Mouse (Mus musculus) heart, postnatal 25 days (tissue): ENCODE measurements around the gene Nes. TPM values are rescaled to one million over a fixed set of nuclear protein-coding genes. Genes with fewer than 3 reads are reported as not detected.

ENCODE experiments used
- DNase-seq: peaks from one replicate; pipeline ENCODE4 v3.0.0; 2022; ENCODE audit warnings: low spot score
- intact Hi-C: fragments of 180-260 bp; cut with DNase I; formaldehyde crosslinking; loops from one replicate; pipeline ENCODE4 v1.15.1; 2025
- total RNA-seq, 2 experiments: library from RNA; stranded (reverse); gene quantifications; 2 replicates each; pipeline ENCODE4 v1.2.3; 2021

Gene Nes
- total RNA-seq, 2 experiments from 2014 or later: 20.9 to 25.1 TPM

DNA sequence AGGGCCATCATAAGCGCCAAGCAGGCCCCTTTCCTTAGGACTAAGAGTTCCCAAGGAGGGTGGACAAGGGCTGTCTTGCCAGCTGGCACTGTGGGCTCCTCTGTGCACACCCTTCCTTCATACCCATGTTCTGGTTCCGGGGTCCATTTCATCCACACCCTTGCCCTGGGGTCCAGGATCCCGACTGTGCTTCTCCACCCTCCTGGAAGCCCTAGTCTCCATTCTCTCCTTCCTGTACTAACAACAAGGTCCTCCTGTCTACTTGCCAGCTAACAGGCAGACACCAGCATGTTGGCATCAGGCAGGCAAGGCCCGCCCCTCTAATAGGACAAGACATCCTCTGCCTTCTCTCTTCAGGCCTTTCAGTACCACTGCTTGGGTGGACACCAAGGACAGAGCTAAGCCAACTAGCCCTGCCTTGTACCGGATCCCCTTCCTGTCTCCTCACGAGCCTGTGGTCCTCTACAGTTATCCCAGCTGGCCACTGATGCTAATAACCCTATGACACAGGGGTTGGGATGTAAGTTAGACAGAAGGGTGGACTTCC is 10.4 kb downstream of the Nes start:
- intact Hi-C loops: loop anchor here (10.0 kb wide), 1 partner anchor 216 kb away; no protein-coding TSS in a partner anchor

DNA sequence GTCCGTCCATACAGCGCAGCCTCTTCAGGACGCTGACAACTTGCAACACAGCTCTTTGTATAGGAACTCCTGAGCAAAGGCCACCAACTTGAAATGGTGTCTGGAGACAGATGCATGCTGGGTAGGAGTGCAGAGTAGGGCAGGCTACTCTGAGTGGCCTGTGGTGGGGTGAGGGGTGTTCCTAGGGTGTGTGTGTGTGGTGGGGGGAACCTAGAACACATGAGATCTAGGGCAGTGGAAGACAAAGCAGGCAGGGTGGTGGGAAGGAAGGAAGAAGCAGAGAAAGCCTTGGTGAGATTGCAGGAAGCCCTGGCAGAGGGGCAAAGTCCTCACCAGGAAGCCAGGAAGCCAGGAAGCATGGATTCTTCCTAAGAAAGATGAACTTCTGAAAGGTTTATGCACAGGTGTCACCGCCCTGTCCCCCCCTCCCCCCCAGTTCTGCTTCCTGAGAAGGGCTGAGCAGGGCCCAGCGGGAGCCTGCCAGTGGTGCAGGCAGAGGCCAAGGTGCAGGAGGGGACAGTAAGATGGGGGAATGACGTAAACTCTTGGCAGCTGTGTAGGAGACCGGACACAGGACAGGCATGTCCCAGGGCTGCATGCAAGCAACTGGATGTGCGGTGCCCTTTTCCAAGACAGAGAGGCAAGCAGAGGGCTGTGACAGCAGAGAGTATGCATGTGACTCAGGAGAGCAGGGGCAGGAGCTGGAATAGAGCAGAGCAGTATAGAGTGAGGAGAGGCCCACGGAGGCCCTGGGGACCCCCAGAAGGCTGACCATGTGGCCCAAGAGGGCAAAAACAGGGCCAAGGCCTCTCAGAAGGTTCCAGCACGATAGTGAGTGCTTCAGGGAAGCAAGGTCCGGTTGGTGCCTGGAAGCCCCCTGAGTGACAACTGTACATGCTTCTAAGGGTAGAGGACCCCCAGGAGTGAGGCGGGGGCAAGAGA is 11.3 kb downstream of the Nes start:
- DNase-seq: peak; percentile 69
- intact Hi-C loops: loop anchor here (10.0 kb wide), 1 partner anchor 217 kb away; no protein-coding TSS in a partner anchor

More for the DNA sequence above, 10.4 kb downstream of the Nes start:
- no peak for DNase-seq

DNA sequence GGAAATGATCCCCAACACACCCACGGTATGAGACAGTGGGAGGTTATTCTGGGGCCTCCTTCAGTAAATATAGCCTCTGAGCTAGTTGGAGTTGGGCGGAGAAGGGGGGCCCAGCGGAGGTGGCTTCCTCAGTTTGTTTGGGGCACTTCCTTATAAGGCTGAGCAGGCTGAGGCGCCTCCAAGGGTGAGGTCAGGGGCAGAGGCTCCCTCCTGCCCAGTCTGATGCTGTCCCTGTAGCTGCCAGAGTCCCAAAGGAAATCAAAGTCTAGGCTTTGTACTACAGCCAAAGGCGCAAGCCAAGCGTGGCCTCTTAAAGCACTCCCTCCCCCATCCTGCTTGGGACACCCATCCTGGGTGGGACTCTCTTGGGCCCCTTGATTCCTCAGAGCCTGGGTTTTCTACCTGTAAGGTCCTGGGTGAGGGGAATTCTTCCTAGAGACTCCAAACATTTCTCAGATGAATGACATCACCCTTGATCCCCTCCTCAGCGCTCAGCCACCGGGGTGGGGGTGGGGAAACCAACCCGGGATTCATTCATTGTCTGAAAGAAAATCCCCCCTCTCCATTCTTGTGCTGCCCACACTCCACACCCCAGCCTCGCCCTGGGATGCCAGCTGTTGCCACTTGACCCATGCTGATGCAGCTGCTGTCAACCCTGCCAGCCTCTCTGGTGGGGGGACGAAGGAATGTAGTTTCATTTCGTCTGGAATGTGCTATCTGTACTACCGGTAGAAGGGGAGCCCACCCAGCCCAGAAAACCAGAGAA is 12.1 kb downstream of the Nes start:
- peak; percentile 74 for DNase-seq
- intact Hi-C loops: loop anchor here (10.0 kb wide), 1 partner anchor 218 kb away; no protein-coding TSS in a partner anchor

DNA sequence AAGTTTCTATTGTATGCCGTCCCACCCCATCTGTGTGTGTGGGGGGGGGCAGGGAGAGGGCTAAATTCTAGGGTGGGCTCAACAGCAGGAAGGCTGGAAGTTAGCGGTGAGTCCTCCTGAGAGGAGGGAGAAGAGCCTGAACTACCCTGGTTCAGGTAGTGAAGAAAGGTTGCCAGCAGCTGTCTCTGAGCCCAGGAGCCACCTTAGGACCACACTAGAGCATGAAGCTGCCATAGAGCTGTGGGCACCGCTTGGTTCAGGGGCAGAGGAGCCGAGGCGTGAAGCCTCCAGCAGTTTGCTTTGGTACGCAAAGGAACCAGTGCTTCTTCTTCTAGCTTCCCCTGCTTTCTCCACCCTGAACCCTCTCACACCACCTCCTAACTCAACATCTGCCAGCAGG is 12.7 kb downstream of the Nes start:
- intact Hi-C loops: loop anchor here (10.0 kb wide), 1 partner anchor 219 kb away; no protein-coding TSS in a partner anchor
- no peak for DNase-seq

DNA sequence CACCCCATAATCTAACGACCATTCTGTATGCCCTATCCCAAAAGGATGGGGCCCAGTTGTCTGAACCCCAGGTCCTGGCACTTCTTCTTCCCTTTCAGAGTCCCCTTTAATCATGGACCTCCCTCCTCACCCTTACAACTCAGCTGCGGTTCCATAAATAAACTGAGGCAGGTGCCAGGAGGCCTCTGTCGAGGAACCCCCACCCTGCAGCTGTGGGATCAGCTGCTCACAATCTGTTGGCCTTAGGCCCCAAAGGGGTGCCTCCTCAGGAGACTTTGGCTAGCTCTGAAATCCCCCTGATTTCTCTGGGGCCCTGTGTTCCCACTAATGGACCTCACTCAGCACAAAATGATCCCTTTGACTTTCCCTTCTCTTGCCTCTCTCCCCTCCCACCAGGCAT is 13.2 kb downstream of the Nes start:
- no peak for DNase-seq
- intact Hi-C loops: loop anchor here (10.0 kb wide), 1 partner anchor 219 kb away; no protein-coding TSS in a partner anchor

DNA sequence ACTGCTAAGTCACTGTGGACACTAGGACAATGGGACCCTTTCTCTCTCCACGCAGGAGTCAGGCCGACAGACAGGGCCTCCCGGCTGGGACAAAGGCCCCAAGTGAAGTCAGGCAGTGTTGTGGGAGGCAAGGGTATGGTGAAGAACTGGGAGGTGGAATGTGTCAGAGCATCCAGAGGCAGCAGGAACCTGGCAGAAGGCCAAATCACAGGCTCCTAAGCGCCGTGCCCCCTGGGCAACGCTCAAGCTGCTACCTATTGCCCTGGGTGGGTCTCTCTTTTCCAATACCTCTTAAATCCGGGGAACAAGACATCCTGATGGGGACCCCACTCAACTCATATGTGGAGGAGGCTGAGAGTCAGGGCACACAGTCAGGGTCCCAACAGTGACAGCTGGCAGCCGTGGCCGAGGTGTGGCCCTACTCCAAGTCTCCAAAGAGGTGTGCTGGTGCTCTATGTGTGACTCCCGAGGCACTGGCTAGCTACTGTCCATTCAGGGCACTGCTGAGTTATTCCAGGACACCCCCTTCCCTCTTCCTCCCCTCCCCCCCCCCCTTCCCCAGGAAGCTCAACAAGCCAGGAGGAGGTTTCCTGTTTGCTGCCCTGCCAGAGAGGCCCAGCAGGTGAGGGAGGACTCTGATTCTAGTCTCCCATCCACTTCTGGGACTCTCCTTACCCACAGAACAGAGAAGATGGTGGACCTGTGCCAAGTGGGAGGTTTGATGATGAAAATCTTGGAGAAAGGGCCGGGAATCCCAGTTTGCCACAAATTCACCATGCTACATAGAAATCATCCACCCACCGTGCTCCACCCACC is 14.8 kb downstream of the Nes start:
- intact Hi-C loops: loop anchor here (10.0 kb wide), 1 partner anchor 221 kb away; no protein-coding TSS in a partner anchor
- no peak for DNase-seq

DNA sequence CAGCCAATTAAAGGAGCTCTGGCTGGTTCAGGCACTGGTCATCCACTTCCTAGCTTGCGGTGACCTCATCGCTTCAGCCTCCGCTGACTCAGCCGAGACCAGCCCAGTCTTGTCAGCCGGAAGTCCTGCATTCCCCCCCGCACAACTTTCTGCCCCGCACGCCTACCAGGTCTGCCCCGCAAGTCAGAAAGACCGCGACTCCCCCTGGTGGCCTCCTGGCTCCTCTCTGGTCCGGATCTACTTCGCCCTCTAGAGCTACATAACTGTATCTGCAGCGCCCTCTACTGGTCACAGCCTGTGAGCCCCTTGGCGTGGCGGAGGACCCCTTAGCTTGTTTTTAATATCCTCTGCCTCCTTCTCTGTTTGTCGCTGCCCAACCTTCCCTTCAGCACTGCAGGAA is 16.0 kb downstream of the Nes start:
- intact Hi-C loops: loop anchor here (1.0 to 10.0 kb wide), 3 partner anchors 17 to 222 kb away; no protein-coding TSS in a partner anchor

DNA sequence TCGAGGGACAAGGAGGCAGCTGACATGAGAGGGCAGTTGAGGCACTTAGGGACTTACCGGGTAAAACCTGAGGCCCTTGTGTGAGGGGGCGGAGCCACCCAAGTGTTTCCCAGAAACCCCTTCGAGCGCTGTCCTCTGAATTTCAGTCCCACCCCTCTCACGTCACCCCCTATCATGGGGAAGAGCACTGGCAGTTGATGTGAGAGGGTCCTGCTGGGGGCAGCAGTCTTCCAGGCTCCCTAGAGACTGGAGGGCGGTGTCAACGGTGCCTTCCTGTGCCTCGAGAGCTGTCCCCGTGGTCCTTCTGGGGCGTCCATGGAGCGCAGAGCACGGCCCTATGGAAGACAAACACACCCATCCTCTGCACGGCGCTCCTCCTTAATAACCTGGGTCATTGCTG is 16.8 kb downstream of the Nes start:
- intact Hi-C loops: loop anchor here (1.0 to 10.0 kb wide), 3 partner anchors 17 to 223 kb away; no protein-coding TSS in a partner anchor
- DNase-seq: no peak

More for the DNA sequence above, 16.0 kb downstream of the Nes start:
- peak; percentile 86 for DNase-seq

DNA sequence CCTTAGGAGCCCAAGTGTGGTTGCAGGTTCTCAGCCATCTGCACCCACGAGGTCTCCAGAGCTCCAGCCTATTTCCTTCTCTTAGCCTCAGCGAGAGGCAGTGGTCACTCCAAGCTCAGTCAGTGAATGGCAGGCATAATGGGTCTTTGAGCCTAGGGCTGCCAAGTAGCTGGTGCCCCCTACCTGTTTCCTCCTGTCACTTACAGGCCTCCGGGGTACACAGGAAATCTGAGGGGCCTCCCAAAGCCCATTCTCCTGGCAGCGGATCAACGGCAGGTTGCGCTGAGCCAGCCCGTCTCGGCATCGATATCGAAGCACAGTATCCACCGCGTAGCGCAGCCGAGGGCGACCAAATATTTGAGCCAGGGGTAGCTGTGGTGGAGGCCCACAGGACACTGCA is 17.2 kb downstream of the Nes start:
- intact Hi-C loops: loop anchor here (10.0 kb wide), 1 partner anchor 223 kb away; no protein-coding TSS in a partner anchor

DNA sequence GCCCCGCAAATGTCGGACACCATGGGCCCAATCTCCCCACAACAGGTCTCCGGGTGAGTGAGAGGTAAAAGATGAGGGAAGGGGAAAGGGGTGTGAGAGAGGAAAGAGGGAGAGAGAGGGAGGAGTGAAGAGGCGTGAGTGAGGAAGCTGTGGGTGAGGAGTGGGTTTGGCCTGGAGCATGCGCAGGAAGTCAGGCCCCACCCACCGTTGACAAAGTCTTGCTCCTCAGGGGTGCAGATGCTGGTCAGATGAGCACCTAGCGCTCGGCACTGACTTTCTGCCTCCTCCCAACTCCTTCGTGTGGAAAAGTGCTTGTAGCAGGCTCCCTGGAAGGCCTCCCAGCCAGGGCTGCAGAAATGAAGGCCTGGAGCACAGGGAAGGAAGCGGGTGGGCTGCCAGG is 19.1 kb downstream of the Nes start:
- DNase-seq: no peak
- intact Hi-C loops: loop anchor here (10.0 kb wide), 1 partner anchor 225 kb away; no protein-coding TSS in a partner anchor

More for the DNA sequence above, 17.2 kb downstream of the Nes start:
- DNase-seq: no peak

DNA sequence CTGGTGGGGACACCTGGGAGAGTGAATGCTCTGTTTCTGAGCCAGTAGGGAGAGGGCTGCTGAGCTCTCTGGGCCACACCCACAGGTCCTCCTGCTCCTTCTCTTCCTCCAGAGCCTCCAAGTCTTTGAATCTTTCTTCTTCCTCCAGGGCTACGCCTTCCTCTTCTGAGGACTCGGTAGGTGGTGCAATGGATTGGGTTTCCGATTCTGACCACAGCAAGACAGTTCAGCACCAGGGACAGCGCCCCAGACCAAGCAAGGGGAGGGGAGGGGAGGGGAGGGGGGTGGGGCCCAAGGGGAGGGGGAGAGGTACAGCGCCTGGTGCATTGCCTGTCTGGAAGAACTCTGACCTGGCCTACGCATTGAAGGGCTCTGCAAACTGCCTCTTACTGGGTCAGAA is 22.6 kb downstream of the Nes start:
- intact Hi-C loops: no loop called here
- no peak for DNase-seq

DNA sequence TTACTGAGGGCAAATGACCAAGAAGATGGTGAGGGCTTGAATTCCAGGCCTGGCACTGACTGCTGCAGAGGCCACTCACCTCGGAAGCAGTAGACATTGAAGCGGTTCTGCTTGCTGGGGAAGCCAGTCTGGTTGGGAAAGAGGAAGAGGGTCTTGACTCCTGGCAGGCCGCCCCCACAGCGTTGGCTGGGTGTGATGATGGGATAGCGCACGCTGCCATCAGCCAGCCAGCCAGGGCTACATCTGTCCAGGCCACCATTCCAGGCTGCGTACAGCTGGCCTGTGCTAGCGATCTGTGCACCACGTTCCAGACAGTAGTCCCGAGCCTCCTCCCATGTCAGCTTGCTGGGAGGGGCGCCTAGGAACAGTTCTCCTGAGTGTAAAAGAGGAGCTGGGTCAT is 24.5 kb downstream of the Nes start:
- no peak for DNase-seq
- intact Hi-C loops: no loop called here

DNA sequence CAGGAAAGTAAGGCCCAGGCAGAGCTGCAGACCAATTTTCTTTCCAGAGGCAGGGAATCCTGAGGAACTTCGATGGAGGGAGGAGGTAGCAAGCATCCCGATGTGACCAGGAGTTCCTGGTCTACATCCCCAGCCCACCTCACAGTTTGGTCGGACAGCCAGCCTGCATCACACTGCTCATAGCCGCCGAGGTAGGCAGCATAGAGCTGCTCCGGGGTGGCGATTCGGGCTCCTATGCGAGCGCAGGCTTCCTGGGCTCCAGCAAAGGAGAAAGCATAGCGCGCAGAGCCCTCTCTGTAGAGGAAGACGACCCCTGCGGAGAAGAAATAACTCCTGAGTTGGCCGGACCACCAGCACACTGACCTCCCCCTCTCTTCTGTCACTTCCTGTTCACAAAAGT is 25.5 kb downstream of the Nes start:
- DNase-seq: no peak
- intact Hi-C loops: no loop called here

DNA sequence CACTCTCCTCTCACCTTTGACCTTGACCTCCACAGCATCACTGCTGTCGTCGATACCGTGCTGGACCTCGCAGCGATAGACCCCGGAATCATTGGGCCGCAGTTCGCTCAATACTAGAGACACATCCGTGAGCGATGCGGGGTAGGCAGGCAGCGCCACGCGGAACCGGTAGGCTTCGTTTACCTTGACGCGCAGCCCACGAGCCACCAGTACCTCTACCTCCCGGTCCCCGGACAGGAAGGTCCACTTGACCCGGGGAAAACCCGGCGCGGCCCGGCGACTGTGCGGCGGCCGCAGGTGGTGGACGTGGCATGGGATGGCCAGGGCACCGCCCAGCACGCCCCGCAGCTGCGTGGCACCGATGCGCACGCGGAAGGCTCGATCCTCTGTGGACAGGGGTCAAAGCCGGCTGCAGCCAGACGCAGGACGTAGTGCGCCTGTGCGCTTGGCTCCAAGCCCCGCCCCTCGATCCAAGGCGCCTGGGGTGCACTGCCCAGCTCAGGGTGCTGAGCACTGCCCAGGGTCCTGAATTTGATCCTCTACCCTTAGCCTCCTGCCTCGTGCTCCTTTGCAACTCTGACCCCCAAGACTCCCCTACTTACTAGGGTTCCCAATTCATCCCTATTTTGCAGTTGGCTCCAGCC is 26.2 kb downstream of the Nes start:
- intact Hi-C loops: no loop called here

DNA sequence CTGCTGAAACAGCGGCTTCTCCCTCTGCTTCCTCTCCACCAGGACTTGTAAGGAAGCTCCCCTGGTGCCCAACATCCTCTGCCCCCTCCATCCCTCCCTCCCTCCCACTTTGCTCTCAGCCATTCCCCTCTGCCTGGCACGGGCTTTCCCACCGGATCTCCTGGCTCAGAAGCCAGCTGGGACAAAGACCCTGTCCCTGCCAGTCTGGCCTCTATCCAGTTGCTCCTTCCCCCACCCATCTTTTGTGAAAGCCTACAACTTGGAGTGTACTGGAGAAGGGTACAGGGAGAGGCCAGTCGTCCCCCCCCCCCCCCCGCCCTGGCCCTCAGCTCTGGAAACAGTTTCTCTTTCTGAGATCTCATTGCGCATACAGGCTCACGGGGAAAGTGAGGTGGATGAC is 27.9 kb downstream of the Nes start:
- DNase-seq: no peak
- intact Hi-C loops: no loop called here

More for the DNA sequence above, 26.2 kb downstream of the Nes start:
- DNase-seq: no peak

DNA sequence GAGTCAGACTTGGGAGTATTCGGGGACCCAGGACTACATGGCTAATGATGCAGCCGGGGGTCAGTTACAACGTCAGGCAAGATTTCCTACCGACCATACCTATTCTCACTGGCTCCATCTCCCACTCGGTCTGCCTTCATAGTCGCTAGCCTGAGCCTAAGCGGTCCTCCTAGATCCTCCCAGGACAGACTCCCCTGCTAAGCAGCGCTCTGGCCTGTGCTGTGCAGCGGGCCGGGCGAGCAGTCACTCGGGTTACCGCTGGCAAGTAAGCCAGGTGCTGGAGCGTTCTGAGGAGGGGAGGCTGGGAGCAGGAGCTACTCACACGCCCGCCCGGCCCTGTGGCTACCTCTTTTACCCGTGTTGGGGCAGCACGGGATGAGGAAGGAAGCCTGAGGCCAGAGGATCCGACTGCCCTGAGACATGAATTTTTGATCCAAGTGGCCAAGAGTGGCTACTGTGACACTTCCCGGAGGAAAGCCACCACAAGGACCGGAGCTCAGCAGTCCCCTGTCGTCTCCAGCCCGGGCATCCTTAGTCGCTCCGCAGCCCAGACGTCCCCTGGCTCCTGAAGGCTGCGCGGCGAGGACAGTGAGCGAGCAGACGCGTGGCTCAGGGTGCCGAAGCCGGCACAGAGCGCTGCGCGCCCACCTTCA is 28.5 kb downstream of the Nes start:
- intact Hi-C loops: no loop called here
- DNase-seq: no peak

DNA sequence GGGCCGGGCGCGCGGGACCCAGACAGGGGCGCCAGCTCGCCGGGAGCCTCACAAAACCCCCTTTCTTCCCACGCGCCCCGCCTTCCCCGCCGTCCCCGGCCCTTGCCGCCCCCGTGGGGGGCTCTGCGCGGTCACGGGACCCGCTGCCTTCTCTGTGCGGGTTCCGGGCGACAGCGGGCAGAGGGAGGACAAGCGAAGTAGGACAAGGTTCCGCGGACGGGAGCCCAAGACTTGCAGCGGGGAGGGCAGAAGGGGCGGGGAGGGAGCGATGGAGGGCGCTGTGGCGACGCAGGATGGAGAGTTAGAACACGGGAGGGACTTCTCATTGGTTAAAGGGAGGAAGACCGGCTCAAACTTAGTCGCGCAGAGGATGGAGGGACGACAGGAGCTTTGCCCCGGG is 29.3 kb downstream of the Nes start, which contains the start of gene Bcan:
TSS of gene Bcan (minus strand) at position 50 of the 400 bp plus-strand sequence.
- DNase-seq: no peak
- intact Hi-C loops: loop anchor here (10.0 kb wide), 1 partner anchor 245 kb away; no protein-coding TSS in a partner anchor
